Mouse (Mus musculus) heart, embryonic 10.5 days (tissue): Measurements from ENCODE around the gene Cby3. TPM values are rescaled to one million over a fixed set of nuclear protein-coding genes. Genes with fewer than 3 reads are reported as not detected.

Experiments
- DNase-seq: peaks from one replicate; pipeline ENCODE4 v3.0.0-alpha.2; 2017; ENCODE audit warnings: low spot score
- H3K27ac ChIP-seq: fragments of 300-500 bp; sonication (generic); 2 replicates; pipeline ENCODE4 v1.5.1; 2016; ENCODE audit warnings: mild to moderate bottlenecking
- H3K27me3 ChIP-seq: fragments of 300-500 bp; sonication (generic); 2 replicates; pipeline ENCODE4 v1.6.1; 2016; ENCODE audit warnings: mild to moderate bottlenecking; ENCODE audit not compliant: poor library complexity, insufficient read depth, severe bottlenecking
- H3K36me3 ChIP-seq: fragments of 300-500 bp; sonication (generic); 2 replicates; pipeline ENCODE4 v1.6.1; 2016; ENCODE audit warnings: mild to moderate bottlenecking, moderate library complexity
- H3K4me1 ChIP-seq: fragments of 300-500 bp; sonication (generic); 2 replicates; pipeline ENCODE4 v1.6.1; 2016; ENCODE audit warnings: mild to moderate bottlenecking
- H3K4me3 ChIP-seq: fragments of 300-500 bp; sonication (generic); 2 replicates; pipeline ENCODE4 v1.5.1; 2016; ENCODE audit warnings: mild to moderate bottlenecking, moderate library complexity
- H3K9me3 ChIP-seq: fragments of 300-500 bp; sonication (generic); 2 replicates; pipeline ENCODE4 v1.6.1; 2016; ENCODE audit warnings: mild to moderate bottlenecking, moderate library complexity
- WGBS: fragments of 180-500 bp; shearing (Covaris S2); methylation state at CpG from one replicate; pipeline ENCODE4 v1.1.7; 2016; 5-methylcytosine and 5-hydroxymethylcytosine counted together
- polyA plus RNA-seq: library from polyadenylated mRNA; unstranded; fragments of >200 nt; fragmentation: Nextera tagmentation; extraction: Ambion mirVana; gene quantifications from 2 replicates; pipeline ENCODE4 v1.2.1, GENCODE M21; 2016

The Cby3 gene
- polyA plus RNA-seq, 1 experiment from 2014 or later: 0.39 TPM

DNA sequence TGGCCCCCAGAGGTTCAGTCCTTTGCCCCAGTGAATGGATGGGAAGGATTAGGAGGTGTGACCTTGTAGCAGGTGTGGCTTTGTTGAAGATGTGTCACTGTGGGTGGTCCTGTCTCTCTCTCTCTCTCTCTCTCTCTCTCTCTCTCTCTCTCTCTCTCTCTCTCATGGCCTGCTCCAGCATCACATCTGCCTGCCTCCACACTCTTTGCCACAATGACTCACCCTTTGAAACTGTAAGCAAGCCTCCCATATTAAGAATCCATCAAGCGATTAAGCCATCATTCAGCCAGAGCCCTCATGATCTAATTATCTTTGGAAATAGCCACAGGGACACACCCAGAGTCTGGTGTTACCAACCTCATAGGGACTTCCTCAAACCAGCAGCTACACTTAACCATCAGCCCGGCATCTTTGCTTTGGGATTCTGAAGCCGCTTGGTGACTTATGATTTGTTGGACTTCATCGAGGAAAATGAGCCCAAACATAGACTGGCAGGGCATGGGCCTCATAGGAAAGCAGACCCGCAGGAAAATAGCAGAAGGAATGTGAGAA lies 15.2 kb downstream of the Cby3 start:
- no peak overlapping the region for H3K4me3 ChIP-seq
- WGBS: 88% methylated on average over 5 of the region's 5 CpGs
- H3K9me3 ChIP-seq: no peaks in the 10 kb centered on the region
- no peak overlapping the region for H3K27ac ChIP-seq
- H3K36me3 ChIP-seq: no peaks in the 10 kb centered on the region
- peaks cover 6% of the 10 kb centered on the region; the same call in 1 of the 2 replicates for H3K27me3 ChIP-seq
- DNase-seq: no peak
- peaks cover 8% of the 10 kb centered on the region; the same call in 1 of the 2 replicates for H3K4me1 ChIP-seq

DNA sequence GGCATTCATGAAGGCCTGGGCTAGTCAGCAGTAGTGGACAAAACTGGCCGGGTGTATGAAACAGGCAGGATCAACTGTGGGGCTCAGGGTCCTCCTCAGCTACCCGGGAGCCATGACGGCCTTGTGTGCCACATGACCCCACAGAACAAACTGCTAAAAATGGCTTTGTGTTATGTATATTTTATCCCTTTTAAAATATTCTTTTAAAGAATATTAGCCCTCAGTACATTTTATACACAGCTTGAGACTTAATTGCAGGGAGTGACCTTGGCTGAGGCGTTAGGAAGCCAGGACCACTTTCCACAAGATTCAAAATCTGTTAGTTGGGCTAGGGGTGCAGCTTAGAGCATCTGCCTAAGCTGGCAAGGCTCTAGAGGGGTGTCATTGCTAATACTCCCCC lies 16.7 kb downstream of the Cby3 start:
- no peaks in the 10 kb centered on the region for H3K36me3 ChIP-seq
- 62% methylated on average over 4 of the region's 4 CpGs for WGBS
- H3K27me3 ChIP-seq: peaks cover 6% of the 10 kb centered on the region; the same call in 1 of the 2 replicates
- H3K27ac ChIP-seq: peak overlapping the region; percentile 89
- DNase-seq: peak; percentile 69
- 0 out of 2 replicates have a peak overlapping the region, but pooled peaks have one; percentile 61 for H3K4me3 ChIP-seq
- H3K4me1 ChIP-seq: peaks cover 8% of the 10 kb centered on the region; the same call in 1 of the 2 replicates
- no peaks in the 10 kb centered on the region for H3K9me3 ChIP-seq

DNA sequence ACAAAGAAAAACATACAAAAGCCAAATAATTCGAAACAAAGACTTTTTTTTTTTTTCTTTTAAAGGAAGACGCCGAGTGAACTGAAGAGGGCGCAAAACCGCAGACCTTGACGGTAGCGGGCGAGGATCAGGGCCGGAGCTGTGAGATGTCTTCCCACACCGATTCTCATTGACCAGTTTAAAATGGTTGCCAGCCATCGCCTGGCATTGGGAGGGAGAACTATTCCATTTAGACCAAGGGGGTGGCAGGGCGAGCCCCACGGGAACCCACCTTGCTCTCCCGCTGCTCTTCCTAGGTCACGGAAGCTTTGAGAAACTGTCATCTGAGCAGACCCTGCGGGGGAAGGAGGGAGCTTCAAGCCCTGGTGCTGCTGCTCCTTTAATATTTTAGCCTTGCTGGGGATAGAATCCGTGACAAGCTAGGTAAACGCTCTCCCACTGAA lies 17.2 kb downstream of the Cby3 start:
- H3K36me3 ChIP-seq: no peaks in the 10 kb centered on the region
- peak overlapping the region; percentile 61 for H3K4me3 ChIP-seq
- H3K9me3 ChIP-seq: no peaks in the 10 kb centered on the region
- H3K27me3 ChIP-seq: peaks cover 6% of the 10 kb centered on the region; the same call in 1 of the 2 replicates
- peak; percentile 81 for DNase-seq
- peak overlapping the region; percentile 89 for H3K27ac ChIP-seq
- H3K4me1 ChIP-seq: peaks cover 13% of the 10 kb centered on the region
- 3% methylated on average over 18 of the region's 18 CpGs for WGBS

DNA sequence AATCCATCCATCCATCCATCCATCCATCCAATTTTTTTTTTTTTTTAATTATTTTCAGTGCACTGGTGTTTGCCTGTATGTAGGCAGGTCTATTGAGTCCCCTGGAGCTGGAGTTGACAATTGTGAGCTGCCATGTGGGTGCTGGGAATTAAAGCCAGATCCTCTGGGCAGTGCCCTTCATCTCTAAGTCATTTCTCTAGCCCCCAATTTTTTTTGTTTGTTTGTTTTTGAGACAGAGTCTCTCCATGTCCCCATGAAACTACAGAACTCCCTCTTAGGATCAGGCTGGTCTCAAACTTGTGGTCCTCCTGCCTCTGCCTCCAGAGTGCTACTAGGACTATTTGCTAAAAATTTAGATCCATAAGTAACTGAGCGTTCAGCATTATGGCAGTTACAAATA lies 17.6 kb downstream of the Cby3 start:
- Histone ChIP-seq H3K27ac (peak overlapping the region; percentile 89), H3K4me1 (peaks cover 18% of the 10 kb centered on the region), H3K9me3 (no peaks in the 10 kb centered on the region), H3K27me3 (peaks cover 6% of the 10 kb centered on the region; the same call in 1 of the 2 replicates), H3K4me3 (no peak overlapping the region; the same call in 1 of the 2 replicates), H3K36me3 (no peaks in the 10 kb centered on the region)
- WGBS: 93% methylated on average over 1 of the region's 1 CpGs
- peak; percentile 60 for DNase-seq

DNA sequence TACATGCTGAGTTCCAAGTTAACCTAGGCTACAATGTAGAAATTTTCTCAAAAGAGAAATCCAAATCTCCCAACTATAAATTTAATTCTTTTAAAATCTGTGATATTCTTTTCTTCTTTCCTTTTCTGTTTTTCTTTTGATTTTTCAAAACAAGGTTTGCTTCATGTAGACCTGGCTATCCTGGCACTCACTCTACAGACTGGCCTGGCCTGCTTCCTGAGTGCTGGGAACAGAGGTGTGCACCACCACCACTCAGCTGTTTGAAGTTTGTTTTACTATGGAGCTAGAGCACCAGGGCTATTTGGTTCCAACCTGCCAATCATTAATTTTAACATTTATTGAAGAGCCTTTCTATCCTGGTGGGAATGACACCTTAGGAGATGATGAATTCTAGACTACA lies 18.8 kb downstream of the Cby3 start:
- Histone ChIP-seq H3K4me1 (peaks cover 20% of the 10 kb centered on the region), H3K27me3 (no peaks in the 10 kb centered on the region), H3K4me3 (no peak overlapping the region), H3K36me3 (no peaks in the 10 kb centered on the region), H3K9me3 (no peaks in the 10 kb centered on the region), H3K27ac (no peak overlapping the region)
- DNase-seq: peak; percentile 9

DNA sequence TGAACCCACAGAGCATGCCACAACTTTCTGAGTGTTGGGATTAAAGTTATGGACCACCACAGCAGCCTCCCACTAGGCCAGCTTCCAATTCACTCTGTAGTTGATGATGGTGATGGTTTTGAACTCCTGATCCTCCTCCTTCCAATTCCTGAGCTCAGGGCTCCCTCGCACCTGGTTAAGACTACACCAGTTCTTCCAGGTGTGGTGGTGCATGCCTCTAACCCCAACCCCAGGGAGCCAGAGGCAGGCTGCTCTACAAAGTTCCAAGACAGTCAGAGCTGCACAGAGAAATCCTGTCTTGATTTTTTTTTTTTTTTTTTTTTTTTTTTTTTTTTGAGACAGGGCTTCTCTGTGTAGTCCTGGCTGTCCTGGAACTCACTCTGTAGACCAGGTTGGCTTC lies 19.4 kb downstream of the Cby3 start:
- Histone ChIP-seq H3K4me1 (peaks cover 20% of the 10 kb centered on the region), H3K27ac (no peak overlapping the region), H3K36me3 (peaks cover under 1% of the 10 kb centered on the region; the same call in 1 of the 2 replicates), H3K9me3 (no peaks in the 10 kb centered on the region), H3K4me3 (no peak overlapping the region), H3K27me3 (no peaks in the 10 kb centered on the region)
- 93% methylated on average over 1 of the region's 1 CpGs for WGBS
- DNase-seq: peak; percentile 62

DNA sequence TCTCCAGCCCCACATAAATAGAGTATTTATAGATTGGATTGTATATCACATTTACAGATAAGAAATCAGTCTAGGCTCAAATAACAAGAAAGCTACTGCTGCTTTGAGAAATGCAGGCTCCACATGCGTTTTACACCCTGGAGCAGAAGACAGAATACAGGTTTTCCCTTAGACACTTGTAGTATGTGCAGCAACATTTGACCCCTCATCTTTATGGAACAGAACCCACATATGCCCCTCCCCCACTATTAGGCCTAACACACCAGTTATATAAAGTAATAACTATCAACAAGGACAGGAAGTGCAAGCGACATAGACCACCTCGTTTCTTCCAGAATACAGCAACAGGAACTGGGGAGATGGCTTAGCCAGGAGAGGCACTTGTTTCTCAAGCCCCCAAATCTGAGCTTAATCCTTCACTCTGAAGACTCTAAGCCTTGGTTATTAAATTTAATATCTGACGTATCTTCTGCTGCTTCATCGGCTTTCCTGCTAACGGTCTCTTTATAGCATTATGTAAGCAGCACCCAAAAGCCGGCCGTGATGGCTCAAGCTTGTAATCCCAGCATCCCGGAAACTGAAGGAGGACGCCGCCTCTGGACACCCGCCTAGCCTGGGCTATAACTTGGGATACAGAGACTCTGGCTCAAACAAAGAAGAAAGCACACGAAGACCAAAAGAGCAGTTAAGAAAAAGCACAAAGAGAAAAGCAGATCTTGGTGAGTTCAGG lies 20.2 kb downstream of the Cby3 start:
- Histone ChIP-seq H3K27ac (no peak overlapping the region), H3K27me3 (no peaks in the 10 kb centered on the region), H3K9me3 (no peaks in the 10 kb centered on the region), H3K4me1 (peaks cover 21% of the 10 kb centered on the region), H3K4me3 (no peak overlapping the region), H3K36me3 (peaks cover 8% of the 10 kb centered on the region)
- DNase-seq: peak; percentile 39
- WGBS: 89% methylated on average over 13 of the region's 13 CpGs

DNA sequence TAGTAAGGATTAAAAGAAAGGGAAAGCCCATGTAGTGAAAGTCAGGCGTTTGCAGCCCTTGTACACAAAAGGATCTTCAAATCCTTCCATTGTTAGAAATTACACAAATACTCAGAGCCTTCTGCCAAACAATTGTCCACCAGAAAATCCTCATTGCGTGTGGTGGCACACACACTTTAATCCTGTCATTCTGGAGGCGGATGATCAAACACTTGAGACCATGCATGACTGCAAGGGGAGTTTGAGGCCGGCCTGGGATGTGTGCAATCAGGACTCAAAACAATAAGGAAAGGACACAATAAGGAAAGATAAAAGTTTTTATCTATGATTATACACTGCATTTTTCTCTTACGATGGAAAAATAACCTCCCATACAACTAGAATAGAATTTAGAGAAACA lies 21.2 kb downstream of the Cby3 start:
- 78% methylated on average over 5 of the region's 5 CpGs for WGBS
- H3K36me3 ChIP-seq: peaks cover 17% of the 10 kb centered on the region
- H3K27me3 ChIP-seq: no peaks in the 10 kb centered on the region
- no peak overlapping the region for H3K27ac ChIP-seq
- peak; percentile 62 for DNase-seq
- no peak overlapping the region for H3K4me3 ChIP-seq
- no peaks in the 10 kb centered on the region for H3K9me3 ChIP-seq
- H3K4me1 ChIP-seq: peaks cover 26% of the 10 kb centered on the region

DNA sequence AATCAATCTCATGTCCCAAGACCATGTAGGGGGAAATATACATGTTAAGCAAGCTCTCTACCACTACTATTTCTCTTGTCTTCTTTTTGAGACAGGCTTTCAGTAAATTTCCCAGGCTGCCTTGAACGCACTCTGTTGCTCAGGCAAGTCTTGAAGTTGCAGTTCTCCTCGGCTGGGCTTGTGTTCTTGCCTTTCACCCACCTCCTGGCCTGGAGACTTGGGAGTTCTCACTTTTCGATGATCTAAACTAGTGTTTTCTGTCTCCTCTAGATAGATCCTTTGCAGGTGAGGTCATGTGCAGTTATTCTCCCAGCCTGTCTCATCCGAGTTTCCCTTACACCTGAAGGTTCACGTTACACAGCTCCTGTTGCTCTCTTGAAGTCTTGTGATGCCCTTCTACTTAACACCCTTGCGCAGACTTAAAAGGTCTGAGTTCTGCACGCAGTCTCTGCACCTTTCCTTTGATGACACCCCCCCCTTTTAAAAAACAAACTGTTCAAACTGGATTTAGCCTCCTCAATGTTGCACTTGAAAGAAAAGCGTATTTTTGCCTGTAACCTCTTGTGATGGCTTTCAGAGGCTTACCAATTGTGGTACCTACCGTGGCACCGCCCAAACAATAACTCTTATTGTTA lies 22.0 kb downstream of the Cby3 start:
- Histone ChIP-seq H3K27me3 (no peaks in the 10 kb centered on the region), H3K4me3 (peak overlapping the region; percentile 99), H3K27ac (peak overlapping the region; percentile 99), H3K9me3 (no peaks in the 10 kb centered on the region), H3K36me3 (peaks cover 20% of the 10 kb centered on the region), H3K4me1 (peaks cover 23% of the 10 kb centered on the region)
- 23% methylated on average over 10 of the region's 10 CpGs for WGBS
- DNase-seq: peak; percentile 58

DNA sequence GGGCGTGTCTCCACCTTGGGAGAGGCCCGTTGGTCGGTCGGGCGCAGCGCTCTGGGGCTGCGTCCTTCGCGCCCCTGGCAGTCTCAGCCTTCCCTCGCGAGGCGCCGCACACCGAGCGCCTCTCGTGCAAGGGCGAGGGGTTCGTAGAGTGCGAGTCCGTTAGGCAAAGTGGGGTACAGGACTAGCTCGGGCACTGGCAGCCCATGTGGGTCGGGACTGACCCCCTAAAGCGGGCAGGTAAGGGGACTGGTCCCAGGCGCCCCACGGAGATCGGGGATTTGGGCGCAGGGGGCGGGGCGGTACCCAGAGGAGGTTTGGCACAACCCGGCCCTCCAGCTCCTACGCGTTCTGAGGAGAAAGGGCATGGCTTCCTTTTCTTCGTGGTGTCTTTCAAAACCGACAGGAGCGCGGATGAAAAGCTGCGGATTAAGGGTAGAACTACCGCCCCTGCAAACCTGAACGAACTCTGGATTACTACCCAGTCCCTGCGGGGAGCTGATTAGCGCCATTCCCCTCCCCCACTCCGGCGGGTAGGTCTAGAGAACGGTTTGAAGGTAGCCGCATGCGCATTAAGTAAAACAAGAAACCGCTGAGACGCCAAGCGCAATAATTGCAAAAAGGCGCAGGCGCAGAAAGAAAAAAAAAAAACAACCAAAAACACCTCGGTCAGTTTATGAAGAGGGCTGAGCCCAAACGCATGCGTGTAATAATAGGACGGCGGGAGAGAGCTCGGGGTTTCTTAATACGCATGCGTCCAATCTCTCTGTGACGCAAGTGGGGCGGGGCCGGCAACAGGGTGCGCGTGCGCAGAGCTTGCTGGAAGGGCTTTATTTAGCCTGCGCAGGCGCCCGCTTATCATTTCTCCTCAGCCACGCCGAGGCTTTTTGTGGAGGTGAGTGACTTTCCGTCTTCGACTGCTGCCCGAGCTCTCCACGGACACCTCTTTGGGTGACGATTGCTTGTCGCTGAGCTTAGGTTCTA lies 22.9 kb downstream of the Cby3 start, which contains the start of gene Hnrnph1:
Hnrnph1 (plus strand) TSS at position 80 of the 981 bp plus-strand sequence.
- H3K9me3 ChIP-seq: no peaks in the 10 kb centered on the region
- peak within 1 kb of the TSS; percentile 99 for H3K4me3 ChIP-seq
- peak within 1 kb of the TSS; percentile 99 for H3K27ac ChIP-seq
- H3K36me3 ChIP-seq: peaks cover 29% of the 10 kb centered on the region
- WGBS: under 1% methylated on average over 76 of the region's 76 CpGs
- H3K4me1 ChIP-seq: peaks cover 18% of the 10 kb centered on the region
- DNase-seq: peak; percentile 99
- no peaks in the 10 kb centered on the region for H3K27me3 ChIP-seq

DNA sequence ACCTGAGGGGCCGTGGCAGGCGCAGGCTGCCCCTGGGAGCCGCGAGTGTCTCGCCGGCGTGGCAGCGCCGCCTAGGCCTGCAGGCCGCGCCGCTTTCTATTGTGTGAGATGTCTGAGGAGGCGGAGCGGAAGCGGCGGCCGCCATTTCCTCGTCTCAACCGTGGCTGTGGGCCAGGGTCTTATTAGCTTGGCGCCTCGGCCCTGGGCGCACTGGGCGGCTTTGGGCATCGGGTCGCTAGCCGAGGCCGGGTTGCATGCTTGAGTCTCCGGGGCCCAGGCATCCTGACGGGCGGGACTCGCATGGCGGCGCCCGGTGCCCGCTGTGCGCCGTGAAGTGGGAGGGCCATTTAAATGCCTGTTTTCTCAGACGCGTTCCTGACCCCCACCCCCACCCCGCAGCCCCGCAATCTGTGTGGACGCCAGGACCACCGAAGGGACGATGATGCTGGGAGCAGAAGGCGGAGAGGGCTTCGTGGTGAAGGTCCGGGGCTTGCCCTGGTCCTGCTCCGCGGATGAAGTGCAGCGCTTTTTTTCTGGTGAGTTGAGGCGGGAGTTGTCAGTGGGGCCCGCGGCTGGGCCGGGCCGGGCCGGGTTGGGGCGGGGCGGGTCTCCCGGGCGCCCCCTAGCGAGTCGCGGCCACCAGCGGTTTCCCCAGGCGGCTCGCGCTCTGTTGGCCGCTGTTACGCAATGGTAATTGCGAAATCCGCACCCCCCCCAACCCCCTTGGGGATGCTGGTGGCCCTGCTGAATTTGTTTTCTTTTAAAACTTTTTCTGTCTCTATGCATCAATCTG lies 23.8 kb downstream of the Cby3 start:
- Histone ChIP-seq H3K27ac (peak overlapping the region; percentile 99), H3K4me3 (peak overlapping the region; percentile 99), H3K36me3 (peaks cover 38% of the 10 kb centered on the region), H3K4me1 (peaks cover 18% of the 10 kb centered on the region), H3K27me3 (no peaks in the 10 kb centered on the region), H3K9me3 (no peaks in the 10 kb centered on the region)
- under 1% methylated on average over 65 of the region's 71 CpGs for WGBS
- DNase-seq: peak; percentile 93
